Mouse (Mus musculus): Measurements from ENCODE around the gene Tbcb.
"Not testable (repeated sequence)": the region's sequence is repeated elsewhere in the genome, so short reads cannot be mapped to it uniquely, and the experiment has no call there.

Tbcb gene

GRCm38 (mm10) chr7:30224206-30224605, 7.9 kb downstream of the Tbcb start:
- ATAC-seq (ENCODE audit: insufficient number of reproducible peaks, low FRiP score, low TSS enrichment) = no peak

GRCm38 (mm10) chr7:30222205-30222604, 9.9 kb downstream of the Tbcb start:
- no peak for ATAC-seq (ENCODE audit: insufficient number of reproducible peaks, low FRiP score, low TSS enrichment)

- ATAC-seq (ENCODE audit: insufficient number of reproducible peaks, low FRiP score, low TSS enrichment) = no peak
These were observed 10.6 kb downstream of the Tbcb start for GRCm38 (mm10) chr7:30221433-30221832.

- ATAC-seq (ENCODE audit: insufficient number of reproducible peaks, low FRiP score, low TSS enrichment) = no peak
These were observed 12.1 kb downstream of the Tbcb start for GRCm38 (mm10) chr7:30220008-30220356.

- 0 out of 2 replicates have a peak, but pooled peaks have one; percentile 32 for ATAC-seq (ENCODE audit: insufficient number of reproducible peaks, low FRiP score, low TSS enrichment)
These were observed 12.6 kb downstream of the Tbcb start for GRCm38 (mm10) chr7:30219293-30220007.

GRCm38 (mm10) chr7:30217277-30217676, 14.8 kb downstream of the Tbcb start:
- no peak for ATAC-seq (ENCODE audit: insufficient number of reproducible peaks, low FRiP score, low TSS enrichment)

- ATAC-seq (ENCODE audit: insufficient number of reproducible peaks, low FRiP score, low TSS enrichment) = peak; percentile 69
These were observed 15.3 kb downstream of the Tbcb start for GRCm38 (mm10) chr7:30216723-30217151.

- ATAC-seq (ENCODE audit: insufficient number of reproducible peaks, low FRiP score, low TSS enrichment) = no peak
These were observed 16.2 kb downstream of the Tbcb start for GRCm38 (mm10) chr7:30215875-30216274.

GRCm38 (mm10) chr7:30213881-30214280, 18.2 kb downstream of the Tbcb start:
- ATAC-seq (ENCODE audit: insufficient number of reproducible peaks, low FRiP score, low TSS enrichment) = no peak

GRCm38 (mm10) chr7:30211025-30211424, 21.0 kb downstream of the Tbcb start:
- ATAC-seq (ENCODE audit: insufficient number of reproducible peaks, low FRiP score, low TSS enrichment) = no peak

GRCm38 (mm10) chr7:30206364-30206763, 25.7 kb downstream of the Tbcb start:
- ATAC-seq (ENCODE audit: insufficient number of reproducible peaks, low FRiP score, low TSS enrichment) = not testable (repeated sequence)

GRCm38 (mm10) chr7:30205383-30205782, 26.7 kb downstream of the Tbcb start:
- peak; percentile 70; the same call in 1 of the 2 replicates for ATAC-seq (ENCODE audit: insufficient number of reproducible peaks, low FRiP score, low TSS enrichment)

- ATAC-seq (ENCODE audit: insufficient number of reproducible peaks, low FRiP score, low TSS enrichment) = no peak
These were observed 27.7 kb downstream of the Tbcb start for GRCm38 (mm10) chr7:30204380-30204779.

GRCm38 (mm10) chr7:30202895-30203690, 29.0 kb downstream of the Tbcb start:
- ATAC-seq (ENCODE audit: insufficient number of reproducible peaks, low FRiP score, low TSS enrichment) = peak; percentile 85; the same call in 1 of the 2 replicates

GRCm38 (mm10) chr7:30200661-30201060, 31.4 kb downstream of the Tbcb start:
- not testable (repeated sequence) for ATAC-seq (ENCODE audit: insufficient number of reproducible peaks, low FRiP score, low TSS enrichment)

- ATAC-seq (ENCODE audit: insufficient number of reproducible peaks, low FRiP score, low TSS enrichment) = no peak
These were observed 31.9 kb downstream of the Tbcb start for GRCm38 (mm10) chr7:30200200-30200599.

- no peak for ATAC-seq (ENCODE audit: insufficient number of reproducible peaks, low FRiP score, low TSS enrichment)
These were observed 32.5 kb downstream of the Tbcb start for GRCm38 (mm10) chr7:30199498-30200139.

- no peak for ATAC-seq (ENCODE audit: insufficient number of reproducible peaks, low FRiP score, low TSS enrichment)
These were observed 33.5 kb downstream of the Tbcb start, which contains the start of gene Capns1 for GRCm38 (mm10) chr7:30198481-30198971. TSS of gene Capns1 (minus strand) at chr7:30198811.

- ATAC-seq (ENCODE audit: insufficient number of reproducible peaks, low FRiP score, low TSS enrichment) = no peak
These were observed 34.4 kb downstream of the Tbcb start for GRCm38 (mm10) chr7:30197592-30198129.

- no peak for ATAC-seq (ENCODE audit: insufficient number of reproducible peaks, low FRiP score, low TSS enrichment)
These were observed 35.9 kb downstream of the Tbcb start for GRCm38 (mm10) chr7:30196171-30196570.

All from cerebellum, adult (tissue).